22 mouse cellular contexts compared by ENCODE assay signal in the genomic region with DNA sequence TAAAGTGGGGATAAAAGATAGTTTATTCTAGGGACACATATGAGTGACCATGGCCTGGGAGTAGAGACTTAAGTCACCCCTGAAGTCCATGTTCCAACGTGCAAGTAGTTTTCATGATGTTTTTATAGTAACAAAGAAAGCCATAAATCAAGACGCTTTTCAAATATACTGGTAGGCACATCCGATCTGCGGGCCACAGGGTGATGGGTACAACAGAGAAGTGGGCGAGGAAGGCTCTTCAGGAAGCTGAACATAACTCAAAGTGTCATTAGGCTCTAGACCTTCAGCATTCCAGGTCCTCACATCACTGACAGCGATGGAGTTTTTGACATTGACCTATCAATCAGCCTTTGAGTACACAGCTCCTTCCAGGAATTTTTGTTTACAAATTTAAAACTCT. TPM values are rescaled to one million over a fixed set of nuclear protein-coding genes. Genes with fewer than 3 reads are reported as not detected.
DNase-seq lines count a peak whose midpoint lies in the region; ATAC-seq and TF ChIP-seq lines count a peak whose summit lies in the region.
"Had no signal": no experiment of that assay in that cellular context is flagged by ENCODE, and none has a peak within 500 bp of the region (broad histone marks: within the 10 kb centered on the region; RNA-seq: fewer than 3 reads in every experiment).

No protein-coding gene starts in this region.

- no peak overlapping the region for H3K9ac ChIP-seq in hindbrain, embryonic 12.5 days
- H3K9ac ChIP-seq in kidney, postnatal 0 days (ENCODE audit: low read depth, low read length), result no peak overlapping the region
- H3K9ac ChIP-seq: embryonic facial prominence, embryonic 12.5 days; forebrain, embryonic 13.5 days; forebrain, embryonic 15.5 days had no signal

- no peaks in the 10 kb centered on the region for H3K9me3 ChIP-seq in hindbrain, embryonic 10.5 days
- no peaks in the 10 kb centered on the region for H3K9me3 ChIP-seq in hindbrain, embryonic 12.5 days (replicated peaks)
- no peaks in the 10 kb centered on the region for H3K9me3 ChIP-seq in kidney, postnatal 0 days (replicated peaks; ENCODE audit: low read length)
- H3K9me3 ChIP-seq: embryonic facial prominence, embryonic 10.5 days; embryonic facial prominence, embryonic 12.5 days; forebrain, embryonic 13.5 days; forebrain, embryonic 15.5 days had no signal

- H3K27ac ChIP-seq in hindbrain, embryonic 10.5 days, result peak overlapping the region; percentile 47; the same call in 1 of the 2 replicates
- no peak overlapping the region for H3K27ac ChIP-seq in hindbrain, embryonic 12.5 days
- no peak overlapping the region for H3K27ac ChIP-seq in kidney, postnatal 0 days
- H3K27ac ChIP-seq: embryonic facial prominence, embryonic 10.5 days; embryonic facial prominence, embryonic 12.5 days; forebrain, embryonic 13.5 days; forebrain, embryonic 15.5 days had no signal

- 81% methylated on average over 6 of the region's 6 CpGs for WGBS in hindbrain, embryonic 10.5 days
- 71% methylated on average over 6 of the region's 6 CpGs for WGBS in hindbrain, embryonic 12.5 days
- WGBS in kidney, postnatal 0 days, result 16% methylated on average over 6 of the region's 6 CpGs

- no peak for TF ChIP-seq CTCF in kidney, postnatal 0 days (IDR thresholded peaks at IDR 0.05; ENCODE audit: low read depth)

- no peaks in the 10 kb centered on the region for H3K27me3 ChIP-seq in hindbrain, embryonic 10.5 days (ENCODE audit: insufficient read depth, poor library complexity, severe bottlenecking)
- no peaks in the 10 kb centered on the region for H3K27me3 ChIP-seq in hindbrain, embryonic 12.5 days
- H3K27me3 ChIP-seq in kidney, postnatal 0 days (ENCODE audit: insufficient read depth, low read length), result no peaks in the 10 kb centered on the region
- H3K27me3 ChIP-seq: embryonic facial prominence, embryonic 12.5 days; forebrain, embryonic 13.5 days; forebrain, embryonic 15.5 days had no signal

- no peak overlapping the region for H3K4me2 ChIP-seq in hindbrain, embryonic 12.5 days (replicated peaks)
- no peak overlapping the region for H3K4me2 ChIP-seq in kidney, postnatal 0 days (ENCODE audit: low read length)
- H3K4me2 ChIP-seq: embryonic facial prominence, embryonic 12.5 days; forebrain, embryonic 13.5 days; forebrain, embryonic 15.5 days had no signal

- no peak overlapping the region for H3K4me3 ChIP-seq in hindbrain, embryonic 10.5 days
- no peak overlapping the region for H3K4me3 ChIP-seq in hindbrain, embryonic 12.5 days
- no peak overlapping the region for H3K4me3 ChIP-seq in kidney, postnatal 0 days (replicated peaks; ENCODE audit: low read depth, low read length)
- H3K4me3 ChIP-seq: embryonic facial prominence, embryonic 10.5 days; embryonic facial prominence, embryonic 12.5 days; forebrain, embryonic 13.5 days; forebrain, embryonic 15.5 days had no signal

- H3K4me1 ChIP-seq in hindbrain, embryonic 10.5 days (replicated peaks), result peaks cover 20% of the 10 kb centered on the region
- H3K4me1 ChIP-seq in hindbrain, embryonic 12.5 days, result no peaks in the 10 kb centered on the region
- H3K4me1 ChIP-seq in kidney, postnatal 0 days (replicated peaks; ENCODE audit: insufficient read depth, low read length), result no peaks in the 10 kb centered on the region
- H3K4me1 ChIP-seq: embryonic facial prominence, embryonic 12.5 days; forebrain, embryonic 13.5 days; forebrain, embryonic 15.5 days had no signal

- ATAC-seq in hindbrain, embryonic 12.5 days (ENCODE audit: low FRiP score), result no peak
- ATAC-seq in kidney, postnatal 0 days (replicated peaks; ENCODE audit: low FRiP score, low read depth), result no peak
- peak; percentile 61; the same call in 1 of the 2 replicates for ATAC-seq in common myeloid progenitor, adult 5-6 weeks (replicated peaks; ENCODE audit: low read depth, poor library complexity, severe bottlenecking)
- ATAC-seq in hematopoietic stem cell, adult 5-6 weeks (replicated peaks in 1 of 2; ENCODE audit: insufficient read depth in 1 of 2, low FRiP score in 2 of 2, low TSS enrichment in 1 of 2, low read depth in 1 of 2, poor library complexity in 2 of 2, severe bottlenecking in 2 of 2), result peak; percentile 72 to 77
- ATAC-seq: forebrain, embryonic 13.5 days; forebrain, embryonic 15.5 days had no signal

- no peaks in the 10 kb centered on the region for H3K36me3 ChIP-seq in hindbrain, embryonic 10.5 days
- no peaks in the 10 kb centered on the region for H3K36me3 ChIP-seq in hindbrain, embryonic 12.5 days
- H3K36me3 ChIP-seq in kidney, postnatal 0 days (ENCODE audit: insufficient read depth, low read length), result no peaks in the 10 kb centered on the region
- H3K36me3 ChIP-seq: embryonic facial prominence, embryonic 10.5 days; embryonic facial prominence, embryonic 12.5 days; forebrain, embryonic 15.5 days had no signal

- no peak for DNase-seq in hindbrain, embryonic 10.5 days (ENCODE audit: low spot score)
- DNase-seq in kidney, postnatal 0 days (ENCODE audit: low spot score), result peak; percentile 22
- DNase-seq in kidney, adult 11 months, result no peak
- no peak for DNase-seq in urinary bladder, postnatal 4 days (ENCODE audit: low spot score in 2 of 2)
- DNase-seq: adrenal gland, adult 2 months; adrenal gland, postnatal 10 days; adrenal gland, postnatal 25 days; cerebellum, adult 11 months; cerebellum, adult 18-20 months; cerebellum, adult 8-10 months; cerebellum, adult 9-11 months; cerebellum, postnatal 14 days; cerebellum, postnatal 36 days had no signal

RNA-seq across cellular contexts. Expression of gene Pold3, which starts 9.2 kb away (rescaled TPM):
- polyA plus RNA-seq in hindbrain, embryonic 10.5 days (2016; fragmentation: Nextera tagmentation; extraction: Ambion mirVana), result 70.7 and 107 TPM in 2 replicates
- 64.9 and 70.2 TPM in 2 replicates for polyA plus RNA-seq in hindbrain, embryonic 12.5 days (2016; fragmentation: Nextera tagmentation; extraction: Ambion mirVana)
- 34.8 and 42.1 TPM in 2 replicates for polyA plus RNA-seq in kidney, postnatal 0 days (2015; fragmentation: Nextera tagmentation; extraction: Ambion mirVana)
- total RNA-seq in common myeloid progenitor, adult 5-6 weeks (2017), result 99.4 and 138 TPM in 2 replicates
- total RNA-seq in hematopoietic stem cell, adult 5-6 weeks (2017), result 118 and 147 TPM in 2 replicates

RNA-seq across cellular contexts. Expression of gene Lipt2, which starts 28.5 kb away (rescaled TPM):
- 25.3 and 26.9 TPM in 2 replicates for polyA plus RNA-seq in hindbrain, embryonic 10.5 days (2016; fragmentation: Nextera tagmentation; extraction: Ambion mirVana)
- polyA plus RNA-seq in hindbrain, embryonic 12.5 days (2016; fragmentation: Nextera tagmentation; extraction: Ambion mirVana), result 15.5 and 17.9 TPM in 2 replicates
- 19.7 and 20.1 TPM in 2 replicates for polyA plus RNA-seq in kidney, postnatal 0 days (2015; fragmentation: Nextera tagmentation; extraction: Ambion mirVana)
- 5.6 and 9.6 TPM in 2 replicates for total RNA-seq in common myeloid progenitor, adult 5-6 weeks (2017)
- total RNA-seq in hematopoietic stem cell, adult 5-6 weeks (2017), result 14.0 and 15.7 TPM in 2 replicates

RNA-seq across cellular contexts. Expression of gene Kcne3, which starts 45.7 kb away (rescaled TPM):
- polyA plus RNA-seq in hindbrain, embryonic 10.5 days (2016; fragmentation: Nextera tagmentation; extraction: Ambion mirVana), result 5.3 and 7.1 TPM in 2 replicates
- polyA plus RNA-seq in hindbrain, embryonic 12.5 days (2016; fragmentation: Nextera tagmentation; extraction: Ambion mirVana), result 3.2 and 4.7 TPM in 2 replicates
- polyA plus RNA-seq in kidney, postnatal 0 days (2015; fragmentation: Nextera tagmentation; extraction: Ambion mirVana), result 2.3 and 2.6 TPM in 2 replicates
- 0.73 and 3.7 TPM in 2 replicates for total RNA-seq in common myeloid progenitor, adult 5-6 weeks (2017)
- 0.55 and 3.7 TPM in 2 replicates for total RNA-seq in hematopoietic stem cell, adult 5-6 weeks (2017)
- total RNA-seq: ES-E14 had no signal
- polyA plus RNA-seq: C2C12 had no signal

Comparison
In these comparisons a context has a peak if more than half of its experiments do, and no peak if none do; other contexts are left out.
1. ATAC-seq: peak in common myeloid progenitor, adult 5-6 weeks (single experiment) and hematopoietic stem cell, adult 5-6 weeks (2 of 2); none in hindbrain, embryonic 12.5 days (single experiment) and kidney, postnatal 0 days (single experiment).